Mouse (Mus musculus): ENCODE measurements around the gene Creld2. TPM values are rescaled to one million over a fixed set of nuclear protein-coding genes. Genes with fewer than 3 reads are reported as not detected.
A peak's percentile ranks its signal among the peaks of the same experiment; 100 is the strongest.
"Not testable (repeated sequence)": the region's sequence is repeated elsewhere in the genome, so short reads cannot be mapped to it uniquely, and the experiment has no call there.

The Creld2 gene
- 16.2 and 25.4 TPM in 2 replicates for polyA plus RNA-seq (2012; rRNA removed)
- polyA plus RNA-seq (2014; fragmentation: Nextera tagmentation; extraction: Ambion mirVana): 34.1 and 38.6 TPM in 2 replicates

GRCm38 (mm10) chr15:88819026-88819905 lies at the start of gene Creld2, which contains the start of gene Alg12:
Creld2 (plus strand) TSS chr15:88819646.
Alg12 (minus strand) TSS chr15:88819318.
- peak within 1 kb of the TSS; percentile 81 to 96 for H3K4me3 ChIP-seq (ENCODE audit: insufficient read depth in 1 of 2, low read depth in 2 of 2, low read length in 2 of 2)
- no peaks in the 10 kb centered on the region for H3K27me3 ChIP-seq (ENCODE audit: control insufficient read depth, insufficient read depth, low read length)
- WGBS (ENCODE audit: insufficient replicate concordance): under 1% methylated on average over 87 of the region's 88 CpGs
- peak within 1 kb of the TSS; percentile 88 for H3K9ac ChIP-seq (replicated peaks)
- ATAC-seq (ENCODE audit: insufficient read depth) (peak; percentile 99), DNase-seq (ENCODE audit: low read depth in 3 of 3, low spot score in 3 of 3) (peak; percentile 99)
- H3K36me3 ChIP-seq (replicated peaks; ENCODE audit: control insufficient read depth, insufficient read depth, low read depth): peaks cover 2% of the 10 kb centered on the region; the same call in 1 of the 2 replicates
- TF ChIP-seq CTCF (IDR thresholded peaks at IDR 0.05; ENCODE audit: low read depth): no peak
- peak; percentile 74 for TF ChIP-seq EP300 (IDR thresholded peaks at IDR 0.05; ENCODE audit: low read depth)
- peaks cover 7% of the 10 kb centered on the region in 2 experiments; a peak in 3 of 4 replicates for H3K4me1 ChIP-seq (replicated peaks; ENCODE audit: control insufficient read depth in 2 of 2, insufficient read depth in 2 of 2, low read length in 1 of 2)
- peak within 1 kb of the TSS; percentile 50 for H3K27ac ChIP-seq
- peak within 1 kb of the TSS; percentile 94 for H3K4me2 ChIP-seq (ENCODE audit: low read depth)
- H3K9me3 ChIP-seq (ENCODE audit: control insufficient read depth, low read length): no peaks in the 10 kb centered on the region

DNA sequence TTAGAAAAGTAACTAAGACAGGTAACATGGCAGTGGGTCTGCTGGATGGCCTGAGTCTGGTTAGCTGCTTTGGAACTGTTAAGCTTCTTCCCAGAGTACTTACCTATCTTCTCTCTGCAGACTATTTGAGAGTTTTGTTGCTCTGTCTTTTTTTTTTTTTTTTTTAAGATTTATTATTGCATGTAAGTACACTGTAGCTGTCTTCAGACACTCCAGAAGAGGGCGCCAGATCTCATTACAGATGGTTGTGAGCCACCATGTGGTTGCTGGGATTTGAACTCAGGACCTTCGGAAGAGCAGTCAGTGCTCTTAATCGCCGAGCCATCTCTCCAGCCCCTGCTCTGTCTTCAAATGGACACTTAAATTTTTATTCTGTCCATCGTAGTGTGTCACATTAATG lies 44.8 kb upstream of the Creld2 start:
- H3K27ac ChIP-seq; H3K27me3 ChIP-seq (ENCODE audit: control insufficient read depth, insufficient read depth, low read length); DNase-seq (ENCODE audit: low read depth in 3 of 3, low spot score in 3 of 3); H3K4me1 ChIP-seq (replicated peaks; ENCODE audit: control insufficient read depth in 2 of 2, insufficient read depth in 2 of 2, low read length in 1 of 2); H3K9ac ChIP-seq (replicated peaks); H3K4me3 ChIP-seq (ENCODE audit: insufficient read depth in 1 of 2, low read depth in 2 of 2, low read length in 2 of 2); H3K9me3 ChIP-seq (ENCODE audit: control insufficient read depth, low read length); H3K4me2 ChIP-seq (ENCODE audit: low read depth); ATAC-seq (ENCODE audit: insufficient read depth): not testable (repeated sequence)
- TF ChIP-seq CTCF (IDR thresholded peaks at IDR 0.05; ENCODE audit: low read depth): peak; percentile 27; the same call in 1 of the 2 replicates
- 80% methylated on average over 5 of the region's 5 CpGs for WGBS (ENCODE audit: insufficient replicate concordance)
- peaks cover 12% of the 10 kb centered on the region for H3K36me3 ChIP-seq (replicated peaks; ENCODE audit: control insufficient read depth, insufficient read depth, low read depth)

- 56% methylated on average over 4 of the region's 4 CpGs for WGBS (ENCODE audit: insufficient replicate concordance)
- H3K4me3 ChIP-seq (ENCODE audit: insufficient read depth in 1 of 2, low read depth in 2 of 2, low read length in 2 of 2): no peak overlapping the region
- no peaks in the 10 kb centered on the region for H3K36me3 ChIP-seq (replicated peaks; ENCODE audit: control insufficient read depth, insufficient read depth, low read depth)
- no peaks in the 10 kb centered on the region for H3K9me3 ChIP-seq (ENCODE audit: control insufficient read depth, low read length)
- DNase-seq (ENCODE audit: low read depth in 3 of 3, low spot score in 3 of 3) (no peak), ATAC-seq (ENCODE audit: insufficient read depth) (no peak)
- H3K4me2 ChIP-seq (ENCODE audit: low read depth): no peak overlapping the region
- no peak for TF ChIP-seq CTCF (IDR thresholded peaks at IDR 0.05; ENCODE audit: low read depth)
- TF ChIP-seq EP300 (IDR thresholded peaks at IDR 0.05; ENCODE audit: low read depth): no peak
- H3K9ac ChIP-seq (replicated peaks): no peak overlapping the region
- H3K27me3 ChIP-seq (ENCODE audit: control insufficient read depth, insufficient read depth, low read length): no peaks in the 10 kb centered on the region
- no peaks in the 10 kb centered on the region; a peak in 1 of 4 replicates for H3K4me1 ChIP-seq (replicated peaks; ENCODE audit: control insufficient read depth in 2 of 2, insufficient read depth in 2 of 2, low read length in 1 of 2)
- no peak overlapping the region for H3K27ac ChIP-seq
Measured at GRCm38 (mm10) chr15:88792140-88792850, 27.2 kb upstream of the Creld2 start.

GRCm38 (mm10) chr15:88794729-88795128 lies 24.7 kb upstream of the Creld2 start:
- not testable (repeated sequence) for H3K9ac ChIP-seq (replicated peaks); H3K27me3 ChIP-seq (ENCODE audit: control insufficient read depth, insufficient read depth, low read length); H3K4me3 ChIP-seq (ENCODE audit: insufficient read depth in 1 of 2, low read depth in 2 of 2, low read length in 2 of 2); H3K9me3 ChIP-seq (ENCODE audit: control insufficient read depth, low read length); H3K27ac ChIP-seq; H3K36me3 ChIP-seq (replicated peaks; ENCODE audit: control insufficient read depth, insufficient read depth, low read depth); ATAC-seq (ENCODE audit: insufficient read depth); DNase-seq (ENCODE audit: low read depth in 3 of 3, low spot score in 3 of 3); H3K4me2 ChIP-seq (ENCODE audit: low read depth); H3K4me1 ChIP-seq (replicated peaks; ENCODE audit: control insufficient read depth in 2 of 2, insufficient read depth in 2 of 2, low read length in 1 of 2)
- 65% methylated on average over 5 of the region's 5 CpGs for WGBS (ENCODE audit: insufficient replicate concordance)

- Histone ChIP-seq H3K9me3 (ENCODE audit: control insufficient read depth, low read length) (no peaks in the 10 kb centered on the region), H3K4me2 (ENCODE audit: low read depth) (no peak overlapping the region), H3K27ac (no peak overlapping the region), H3K36me3 (replicated peaks; ENCODE audit: control insufficient read depth, insufficient read depth, low read depth) (no peaks in the 10 kb centered on the region), H3K27me3 (ENCODE audit: control insufficient read depth, insufficient read depth, low read length) (no peaks in the 10 kb centered on the region), H3K4me3 (ENCODE audit: insufficient read depth in 1 of 2, low read depth in 2 of 2, low read length in 2 of 2) (no peak overlapping the region), H3K9ac (replicated peaks) (no peak overlapping the region), H3K4me1 (replicated peaks; ENCODE audit: control insufficient read depth in 2 of 2, insufficient read depth in 2 of 2, low read length in 1 of 2) (peaks cover 0 to 4% of the 10 kb centered on the region in 2 experiments; a peak in 2 of 4 replicates)
- WGBS (ENCODE audit: insufficient replicate concordance): 68% methylated on average over 11 of the region's 11 CpGs
- DNase-seq (ENCODE audit: low read depth in 3 of 3, low spot score in 3 of 3) (no peak), ATAC-seq (ENCODE audit: insufficient read depth) (no peak)
- TF ChIP-seq CTCF (IDR thresholded peaks at IDR 0.05; ENCODE audit: low read depth) (no peak), EP300 (IDR thresholded peaks at IDR 0.05; ENCODE audit: low read depth) (no peak)
Measured at GRCm38 (mm10) chr15:88799950-88800371, 19.5 kb upstream of the Creld2 start.

Measured in liver, embryonic 14.5 days (tissue).